Mouse (Mus musculus) left cerebral cortex, adult 18-20 months (tissue): ENCODE data around the gene Sema3b. TPM values are rescaled to one million over a fixed set of nuclear protein-coding genes. Genes with fewer than 3 reads are reported as not detected.
"Not testable (repeated sequence)": the region's sequence is repeated elsewhere in the genome, so short reads cannot be mapped to it uniquely, and the experiment has no call there.

Source experiments
- DNase-seq, 2 experiments: peaks; one replicate each; pipeline ENCODE4 v3.0.0; 2021 to 2022; ENCODE audit warnings: low spot score in 2 of 2, mixed read lengths in 1 of 2
- total RNA-seq, 2 experiments: library from RNA; stranded (reverse); gene quantifications; 2 replicates each; pipeline ENCODE4 v1.2.3; 2021

The Sema3b gene
- total RNA-seq, 2 experiments from 2014 or later = 3.5 to 4.5 TPM

GRCm38 (mm10) chr9:107571534-107572326, 37.3 kb downstream of the Sema3b start:
- DNase-seq = no peak

- DNase-seq = no peak
These were observed 38.2 kb downstream of the Sema3b start for GRCm38 (mm10) chr9:107570845-107571244.

GRCm38 (mm10) chr9:107570016-107570415, 39.0 kb downstream of the Sema3b start:
- DNase-seq = no peak

GRCm38 (mm10) chr9:107569270-107569669, 39.8 kb downstream of the Sema3b start:
- DNase-seq = no peak

GRCm38 (mm10) chr9:107568331-107569261, 40.4 kb downstream of the Sema3b start:
- DNase-seq = peak; percentile 76 to 79

- no peak for DNase-seq
These were observed 41.2 kb downstream of the Sema3b start, which contains the start of gene Hyal2 for GRCm38 (mm10) chr9:107567702-107568319. Gene Hyal2, plus strand, starts transcription at chr9:107567945.

- no peak for DNase-seq
These were observed 42.2 kb downstream of the Sema3b start for GRCm38 (mm10) chr9:107566855-107567254.

GRCm38 (mm10) chr9:107566041-107566709, 42.9 kb downstream of the Sema3b start:
- DNase-seq = peak; percentile 64 to 73

- DNase-seq = not testable (repeated sequence)
These were observed 43.5 kb downstream of the Sema3b start for GRCm38 (mm10) chr9:107565556-107565955.

- DNase-seq = peak; percentile 95 to 97
These were observed 45.9 kb downstream of the Sema3b start, which contains the start of gene Tusc2 for GRCm38 (mm10) chr9:107563029-107563581. Gene Tusc2, plus strand, starts transcription at chr9:107563255.

GRCm38 (mm10) chr9:107556346-107556745, 52.7 kb downstream of the Sema3b start:
- no peak for DNase-seq

GRCm38 (mm10) chr9:107555701-107556100, 53.3 kb downstream of the Sema3b start:
- no peak for DNase-seq

- no peak for DNase-seq
These were observed 54.0 kb downstream of the Sema3b start for GRCm38 (mm10) chr9:107555031-107555457.

GRCm38 (mm10) chr9:107554319-107554825, 54.7 kb downstream of the Sema3b start:
- DNase-seq = peak; percentile 89 to 95

- DNase-seq = no peak
These were observed 55.3 kb downstream of the Sema3b start for GRCm38 (mm10) chr9:107553541-107554318.

GRCm38 (mm10) chr9:107552690-107553393, 56.2 kb downstream of the Sema3b start:
- DNase-seq = no peak

- DNase-seq = no peak
These were observed 57.1 kb downstream of the Sema3b start for GRCm38 (mm10) chr9:107551890-107552355.

GRCm38 (mm10) chr9:107551117-107551889, 57.7 kb downstream of the Sema3b start, which contains the start of gene Rassf1:
Gene Rassf1, plus strand, starts transcription at chr9:107551555.
- DNase-seq = no peak
